Mouse (Mus musculus) E14TG2a.4 (cell line): ENCODE results near the gene Msx2.
A peak's percentile ranks its signal among the peaks of the same experiment; 100 is the strongest.

Experiments
- H3K27me3 ChIP-seq: 2 replicates; pipeline ENCODE4 v1.6.1; 2014; ENCODE audit warnings: low read length, control low read depth; ENCODE audit not compliant: insufficient read depth
- H3K36me3 ChIP-seq: 2 replicates; pipeline ENCODE4 v1.6.1; 2014; ENCODE audit warnings: low read length, control low read depth; ENCODE audit not compliant: insufficient read depth
- H3K4me1 ChIP-seq: replicated peaks from 2 replicates; pipeline ENCODE4 v1.6.1; 2014; ENCODE audit warnings: low read depth, low read length, control low read depth
- H3K4me3 ChIP-seq: replicated peaks from 2 replicates; pipeline ENCODE4 v1.5.1; 2014; ENCODE audit warnings: mild to moderate bottlenecking, low read length
- H3K9me3 ChIP-seq: 2 replicates; pipeline ENCODE4 v1.6.1; 2014; ENCODE audit warnings: low read length, control low read depth
- CTCF ChIP-seq: conservative IDR thresholded peaks from 2 replicates; pipeline ENCODE4 v1.5.1; 2014; ENCODE audit warnings: low read length
- NANOG ChIP-seq: IDR thresholded peaks from 2 replicates; pipeline ENCODE4 v1.6.1; 2014; ENCODE audit warnings: borderline replicate concordance, low read length, mixed read lengths
- POU5F1 ChIP-seq: IDR thresholded peaks from 2 replicates; pipeline ENCODE4 v1.6.1; 2014; ENCODE audit warnings: low read length, borderline replicate concordance

The Msx2 gene

DNA sequence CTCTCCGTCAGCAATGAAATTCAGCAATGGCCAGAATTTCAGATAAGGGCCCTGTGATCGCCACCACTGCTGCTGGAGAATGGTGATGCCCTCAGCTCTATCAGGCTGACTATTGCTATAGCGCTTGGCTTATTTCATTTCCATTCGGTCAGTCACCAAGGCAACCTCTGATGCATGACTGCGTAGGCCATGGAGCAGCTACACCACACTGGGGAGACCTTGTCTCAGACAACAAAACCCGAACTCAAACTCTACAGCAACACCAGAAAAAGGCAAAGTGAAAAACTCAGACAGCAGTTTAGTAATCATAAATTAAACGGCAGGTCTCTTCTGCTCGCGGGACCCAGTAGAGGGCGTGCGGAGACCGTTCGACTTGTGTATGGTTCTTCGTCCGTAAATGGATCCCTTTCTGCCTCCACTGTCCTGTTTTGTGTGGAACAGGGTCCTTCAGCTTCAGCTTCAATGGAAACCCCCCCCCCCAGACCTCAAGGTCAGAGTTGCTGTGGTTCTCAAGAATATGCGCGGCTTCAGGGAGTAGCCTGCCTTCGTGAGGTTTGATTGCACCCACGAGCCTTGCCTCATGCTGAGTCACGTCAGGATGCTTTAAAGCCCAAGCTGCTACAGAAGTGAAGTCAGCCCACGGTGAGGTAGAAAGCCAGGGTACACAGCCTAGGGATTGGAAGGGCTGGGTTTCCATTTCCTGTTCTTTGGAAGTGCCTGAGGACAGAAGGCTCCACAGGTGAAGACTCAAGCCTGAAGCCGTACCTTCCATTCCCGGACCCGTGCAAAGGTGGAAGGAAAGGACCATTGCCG lies 30.5 kb downstream of the Msx2 start:
- Histone ChIP-seq H3K9me3 (no peaks in the 10 kb centered on the region), H3K27me3 (no peaks in the 10 kb centered on the region), H3K4me3 (no peak overlapping the region), H3K36me3 (no peaks in the 10 kb centered on the region), H3K4me1 (peaks cover 9% of the 10 kb centered on the region)
- peak; percentile 13; the same call in 1 of the 2 replicates for TF ChIP-seq CTCF
- no peak for TF ChIP-seq POU5F1

DNA sequence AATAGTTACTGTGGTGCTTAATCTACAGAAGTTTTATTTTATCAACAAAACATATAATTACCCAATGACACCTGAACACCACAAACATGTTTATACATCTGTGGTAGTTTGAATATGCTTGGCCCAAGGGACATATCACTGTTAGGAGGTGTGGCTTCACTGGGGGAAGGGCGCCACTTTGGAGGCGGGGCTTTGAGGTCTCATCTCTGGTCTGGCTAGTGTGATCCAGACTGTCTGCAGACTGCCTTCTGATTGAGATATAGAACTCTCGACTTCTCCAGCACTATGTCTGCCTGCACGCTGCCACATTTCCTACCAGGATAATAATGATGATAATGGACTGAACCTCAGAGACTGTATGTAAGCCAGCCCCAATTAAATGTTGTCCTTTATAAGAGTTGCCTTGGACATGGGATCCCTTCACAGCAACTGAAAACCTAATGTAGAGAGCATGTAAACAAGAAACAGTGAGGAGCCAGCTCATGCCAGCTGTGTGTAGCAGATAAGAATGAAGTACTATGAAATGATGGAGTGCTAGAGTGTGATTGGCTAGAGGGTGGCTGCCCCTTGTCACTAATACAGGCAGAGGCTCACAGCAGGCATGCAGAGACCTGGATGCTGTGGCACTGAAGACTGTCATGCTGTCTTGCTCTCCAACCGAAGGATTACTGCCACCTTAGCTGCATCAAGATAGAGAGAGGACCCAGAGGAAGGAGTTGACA lies 31.4 kb downstream of the Msx2 start:
- no peak for TF ChIP-seq NANOG
- TF ChIP-seq CTCF = no peak
- no peak for TF ChIP-seq POU5F1
- Histone ChIP-seq H3K36me3 (no peaks in the 10 kb centered on the region), H3K9me3 (no peaks in the 10 kb centered on the region), H3K4me1 (peaks cover 9% of the 10 kb centered on the region), H3K4me3 (no peak overlapping the region), H3K27me3 (no peaks in the 10 kb centered on the region)

DNA sequence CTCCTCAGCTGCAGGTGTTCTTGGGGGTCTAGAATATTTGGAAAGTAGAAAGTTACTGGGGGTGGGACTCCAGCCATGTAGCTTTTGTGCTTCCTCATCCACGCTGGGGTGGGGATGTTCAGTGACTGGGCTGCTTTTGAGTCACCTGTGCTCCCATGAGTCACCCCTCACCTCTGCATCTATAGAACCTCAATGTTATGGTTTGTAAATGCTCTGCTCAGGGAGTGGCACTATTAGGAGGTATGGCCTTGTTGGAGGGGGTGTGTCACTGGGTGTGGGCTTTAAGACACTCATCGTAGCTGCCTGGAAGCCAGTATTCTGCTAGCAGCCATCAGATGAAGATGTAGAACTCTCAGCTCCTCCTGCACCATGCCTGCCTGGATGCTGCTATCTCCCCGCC lies 32.9 kb downstream of the Msx2 start:
- Histone ChIP-seq H3K27me3 (no peaks in the 10 kb centered on the region), H3K9me3 (no peaks in the 10 kb centered on the region), H3K4me3 (no peak overlapping the region), H3K36me3 (no peaks in the 10 kb centered on the region), H3K4me1 (peaks cover 9% of the 10 kb centered on the region)
- TF ChIP-seq POU5F1 (no peak), CTCF (no peak), NANOG (no peak)

DNA sequence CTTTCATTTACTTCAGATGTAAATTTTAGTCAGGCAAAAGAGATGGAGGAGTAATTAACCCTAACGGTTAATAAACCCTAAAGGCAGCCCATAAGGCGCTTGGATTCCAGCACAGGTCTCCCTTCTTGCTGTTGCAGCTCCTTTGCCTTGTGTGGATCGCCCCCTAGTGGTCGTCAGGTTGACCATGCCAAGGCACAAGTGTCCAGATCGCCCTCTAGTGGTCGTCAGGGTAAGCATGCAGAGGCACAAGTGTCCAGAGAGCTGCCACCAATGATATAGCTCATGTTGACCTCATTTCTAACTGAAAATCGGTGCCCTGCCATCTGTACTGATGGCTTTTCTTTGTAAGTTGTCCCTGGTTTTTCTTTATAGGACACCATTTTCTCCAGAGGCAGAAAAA lies 46.4 kb downstream of the Msx2 start:
- Histone ChIP-seq H3K4me1 (peaks cover 10% of the 10 kb centered on the region; the same call in 1 of the 2 replicates), H3K36me3 (no peaks in the 10 kb centered on the region), H3K4me3 (no peak overlapping the region), H3K9me3 (peaks cover 4% of the 10 kb centered on the region), H3K27me3 (peaks cover 3% of the 10 kb centered on the region; the same call in 1 of the 2 replicates)
- TF ChIP-seq CTCF = peak; percentile 96
- no peak for TF ChIP-seq POU5F1

DNA sequence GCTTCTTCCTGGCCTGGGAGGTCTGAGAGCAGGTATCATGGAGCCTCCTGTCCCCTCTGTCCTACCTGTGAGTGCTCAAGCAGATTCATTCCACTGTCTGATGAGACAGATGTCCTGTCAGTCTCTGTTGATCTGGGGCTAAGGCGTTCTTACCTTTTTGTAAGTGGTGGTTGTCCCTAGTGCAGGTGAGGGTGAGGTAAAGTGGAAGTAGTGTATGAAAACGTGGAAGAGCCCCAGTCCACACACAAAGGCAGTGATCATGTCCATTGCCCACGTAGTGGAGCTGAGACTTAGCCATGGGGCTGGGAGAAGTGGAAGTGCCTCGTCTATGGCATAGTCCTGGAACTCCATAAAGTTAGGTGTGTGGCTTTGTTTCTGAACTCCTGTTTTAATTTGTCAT lies 51.7 kb downstream of the Msx2 start:
- TF ChIP-seq CTCF (no peak), POU5F1 (no peak), NANOG (no peak)
- no peaks in the 10 kb centered on the region for H3K36me3 ChIP-seq
- peaks cover 19% of the 10 kb centered on the region for H3K4me1 ChIP-seq

DNA sequence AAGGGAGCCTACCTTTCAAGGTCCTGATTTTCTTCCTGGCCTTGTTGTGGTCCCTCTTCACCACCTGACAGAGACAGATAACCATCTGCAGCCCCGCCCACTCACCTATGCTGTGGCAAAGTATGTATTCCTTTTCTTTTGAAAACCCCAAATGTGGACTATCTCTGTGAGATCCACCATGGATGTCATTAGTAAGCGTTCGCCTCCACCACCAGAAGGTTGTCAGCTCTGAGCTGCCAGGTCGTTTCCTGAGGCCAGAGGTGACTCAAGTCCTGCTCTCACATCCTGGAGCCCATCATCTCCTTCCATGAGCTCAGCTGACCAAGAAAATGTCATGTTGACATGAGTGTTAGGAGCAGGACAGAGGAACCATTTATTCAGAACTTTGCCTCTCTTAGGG lies 52.1 kb downstream of the Msx2 start:
- Histone ChIP-seq H3K4me3 (no peak overlapping the region), H3K36me3 (no peaks in the 10 kb centered on the region), H3K9me3 (no peaks in the 10 kb centered on the region), H3K4me1 (peaks cover 21% of the 10 kb centered on the region), H3K27me3 (peaks cover 11% of the 10 kb centered on the region; the same call in 1 of the 2 replicates)
- TF ChIP-seq POU5F1 = no peak
- TF ChIP-seq CTCF = no peak
- no peak for TF ChIP-seq NANOG

More for the DNA sequence above, 51.7 kb downstream of the Msx2 start:
- peaks cover 11% of the 10 kb centered on the region; the same call in 1 of the 2 replicates for H3K27me3 ChIP-seq
- no peaks in the 10 kb centered on the region for H3K9me3 ChIP-seq
- no peak overlapping the region for H3K4me3 ChIP-seq

DNA sequence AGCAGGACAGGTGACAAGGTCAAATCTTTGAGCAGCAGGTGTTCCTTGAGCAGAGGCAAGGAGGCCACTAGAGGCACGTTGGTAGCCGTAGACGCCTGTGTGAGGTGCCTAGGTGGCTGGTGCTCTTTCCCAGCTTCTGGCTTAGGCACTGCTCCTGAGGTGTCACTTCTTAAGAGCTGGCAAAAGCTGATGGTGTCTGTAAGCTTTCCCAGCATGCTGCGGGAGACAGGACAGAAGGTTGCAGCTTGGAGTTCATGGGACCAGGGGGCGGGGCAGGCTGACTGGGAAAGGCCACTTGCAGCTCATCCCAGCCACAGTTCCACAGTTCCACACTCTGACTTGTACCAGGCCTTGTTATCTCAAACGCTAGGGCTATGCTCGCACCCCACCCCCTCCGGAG lies 53.2 kb downstream of the Msx2 start:
- Histone ChIP-seq H3K36me3 (no peaks in the 10 kb centered on the region), H3K27me3 (peaks cover 11% of the 10 kb centered on the region; the same call in 1 of the 2 replicates), H3K4me1 (peaks cover 26% of the 10 kb centered on the region), H3K4me3 (no peak overlapping the region), H3K9me3 (no peaks in the 10 kb centered on the region)
- no peak for TF ChIP-seq CTCF
- TF ChIP-seq NANOG = no peak
- no peak for TF ChIP-seq POU5F1

DNA sequence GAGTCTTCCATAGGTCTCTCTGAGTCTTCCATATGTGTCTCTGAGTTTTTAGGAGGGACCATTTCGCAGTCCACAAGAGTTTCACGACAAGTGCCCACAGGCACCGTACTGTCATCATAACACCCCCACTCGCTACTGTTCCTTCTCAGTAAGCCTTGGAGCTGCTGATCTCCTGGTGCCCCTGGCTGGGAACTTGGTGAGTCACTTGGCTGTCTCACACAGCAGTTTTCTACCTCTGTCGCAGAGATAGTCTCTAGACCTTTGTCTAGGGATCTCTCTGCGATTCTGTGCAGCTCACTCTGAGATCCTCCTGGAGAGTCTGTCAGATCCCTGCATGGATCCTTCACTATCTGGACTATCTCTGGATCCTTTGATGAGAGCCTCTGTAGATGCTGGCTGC lies 55.2 kb downstream of the Msx2 start:
- H3K4me1 ChIP-seq = peaks cover 23% of the 10 kb centered on the region
- H3K9me3 ChIP-seq = no peaks in the 10 kb centered on the region
- TF ChIP-seq POU5F1 (no peak), NANOG (no peak), CTCF (no peak)
- H3K4me3 ChIP-seq = no peak overlapping the region
- peaks cover 8% of the 10 kb centered on the region; the same call in 1 of the 2 replicates for H3K27me3 ChIP-seq
- no peaks in the 10 kb centered on the region for H3K36me3 ChIP-seq
